Mouse (Mus musculus) adrenal gland, adult (tissue): Measurements from ENCODE around the gene Rpl37a.

Source experiments
- DNase-seq, 2 experiments: peaks; one replicate each; pipeline ENCODE4 v3.0.0; 2022 to 2023; ENCODE audit warnings: low spot score in 1 of 2; ENCODE audit not compliant: inconsistent age in 2 of 2

The Rpl37a gene

DNA sequence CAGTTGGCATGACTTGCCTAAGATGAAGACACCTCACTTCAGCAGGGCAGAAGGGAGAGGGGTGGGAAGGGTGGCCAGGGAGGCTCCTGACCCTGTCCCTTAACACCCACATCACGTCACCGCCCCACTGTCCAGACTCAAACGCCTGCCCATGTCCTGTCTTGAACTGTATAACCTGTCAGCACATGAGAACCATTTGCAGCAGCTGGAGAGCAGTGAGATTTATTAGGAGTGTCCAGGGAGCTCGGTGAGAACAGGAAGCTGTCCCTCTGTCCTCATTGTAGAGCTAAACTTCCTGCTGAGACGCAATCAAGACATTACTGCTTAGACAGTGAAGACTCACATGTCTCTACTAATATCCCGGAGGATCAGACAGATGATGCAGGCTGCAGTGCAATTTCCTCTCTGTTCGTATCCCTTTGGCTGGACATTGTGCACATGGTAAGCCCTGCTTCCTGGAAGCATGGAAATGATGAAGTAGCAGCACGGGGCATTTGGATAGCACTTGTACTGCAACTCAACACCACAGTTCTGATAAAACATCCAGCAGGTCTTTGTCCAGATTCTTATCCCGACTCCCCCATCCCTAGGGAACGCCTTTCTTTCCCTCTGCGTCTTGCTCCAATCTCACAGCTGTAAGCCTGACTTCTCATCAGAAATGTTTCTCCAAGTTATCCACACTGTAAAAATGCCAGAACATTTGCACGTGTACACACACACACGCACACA, 25.5 kb downstream of the Rpl37a start:
- no peak for DNase-seq

DNA sequence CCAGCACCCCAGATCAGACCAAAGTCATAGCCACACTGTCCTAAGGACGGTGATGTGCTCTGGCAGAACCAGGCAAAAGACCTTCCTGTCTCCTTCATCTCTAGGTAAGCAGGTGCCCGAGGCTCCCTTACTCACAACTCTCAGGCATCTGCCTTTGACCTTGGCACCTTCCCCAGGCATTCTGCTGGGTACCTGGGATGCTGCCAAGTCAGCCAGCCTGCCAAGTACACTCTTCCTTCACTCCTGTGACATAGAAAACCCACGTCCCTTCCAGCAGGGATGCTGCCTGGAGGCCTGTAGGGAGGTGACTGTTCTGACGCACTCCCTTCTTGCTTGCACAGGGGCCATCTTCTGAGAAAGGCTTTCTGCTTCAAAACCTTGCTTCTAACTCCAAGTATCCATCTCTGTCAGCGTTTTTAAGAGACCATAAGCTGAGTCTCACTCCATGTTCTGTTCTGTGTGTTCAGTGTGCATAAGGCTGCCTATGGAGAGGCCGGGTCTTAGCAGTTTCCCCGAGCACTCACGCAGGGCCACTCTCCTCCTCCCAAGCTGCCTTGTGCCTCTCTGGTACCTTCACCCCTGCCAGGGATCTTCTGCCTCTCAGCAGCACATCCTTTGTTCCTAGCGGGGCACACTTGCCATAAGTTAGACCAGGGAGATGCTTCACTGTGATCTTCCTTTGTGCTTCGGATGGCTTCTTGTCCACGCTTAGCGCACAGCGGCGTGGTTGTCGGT, 28.0 kb downstream of the Rpl37a start:
- DNase-seq: peak; percentile 60 to 78

DNA sequence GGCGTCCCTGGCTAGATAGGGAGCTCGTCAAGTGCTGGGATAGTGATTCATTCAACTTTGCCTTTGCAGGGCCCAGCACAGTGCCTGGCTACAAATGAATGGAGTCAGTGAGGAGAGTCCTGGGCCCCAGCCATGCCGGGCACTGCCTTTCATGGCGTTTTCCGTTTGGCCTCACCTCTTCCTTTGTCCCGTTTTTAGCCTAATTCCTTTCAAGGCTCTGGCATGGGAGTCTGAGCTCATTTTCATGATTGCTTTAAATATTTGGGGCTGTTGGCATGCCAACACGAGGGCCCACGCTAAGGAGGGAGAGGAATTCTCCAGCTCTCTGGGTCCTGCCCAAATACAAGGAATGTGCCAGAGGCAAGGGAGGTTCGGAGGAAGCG, 28.6 kb downstream of the Rpl37a start:
- no peak for DNase-seq

DNA sequence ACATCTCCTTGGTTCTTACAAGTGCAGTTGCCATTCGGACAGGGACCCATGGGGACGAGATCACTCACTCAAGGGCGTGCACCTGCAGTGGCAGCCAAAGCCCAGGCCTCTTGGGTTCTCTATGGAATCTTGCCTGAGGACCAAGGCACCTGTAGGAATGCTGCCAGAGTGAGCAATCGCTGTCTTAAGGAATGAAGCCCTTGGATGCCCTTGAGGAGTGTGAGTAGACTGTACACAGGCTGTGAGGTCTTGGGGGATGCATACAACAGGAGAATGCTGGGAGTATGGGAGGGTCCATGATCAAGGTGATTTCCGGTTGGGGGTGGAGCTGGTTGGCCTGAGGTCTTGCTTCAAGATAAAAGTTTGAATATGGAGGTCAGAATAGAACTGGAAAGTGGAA, 30.3 kb downstream of the Rpl37a start:
- DNase-seq: no peak

DNA sequence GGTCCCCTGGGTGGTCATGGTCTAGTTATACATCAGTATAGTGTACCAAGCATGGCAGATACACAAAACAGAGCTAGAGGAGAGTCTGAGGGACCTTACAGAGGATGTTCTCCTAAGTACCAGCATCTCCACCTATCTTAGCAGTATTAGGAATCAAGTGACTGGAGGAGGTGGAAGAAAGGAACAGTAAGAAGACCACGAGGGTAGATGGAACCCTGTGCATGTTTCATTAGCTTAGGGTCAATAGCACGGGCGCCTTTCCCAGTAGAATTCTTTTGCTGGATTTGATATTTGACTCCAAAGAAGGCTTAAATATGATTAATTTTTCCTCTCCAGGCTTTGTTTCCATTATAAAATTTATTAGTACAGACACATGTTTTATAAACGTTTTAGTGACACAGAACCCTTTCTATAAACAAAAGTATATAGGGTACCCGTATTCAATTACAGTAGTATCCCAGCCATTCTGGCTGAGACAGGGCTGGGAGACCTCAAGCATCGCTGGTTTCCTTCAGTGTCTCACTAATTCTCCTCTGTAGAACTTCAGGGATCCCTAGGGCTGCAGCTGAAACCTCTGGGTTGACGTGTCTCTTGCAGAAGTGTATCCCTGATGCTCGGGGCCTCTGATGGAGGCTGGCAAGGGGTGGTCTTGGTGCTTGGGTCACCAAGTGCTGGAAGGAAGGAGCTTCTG, 33.9 kb downstream of the Rpl37a start:
- DNase-seq: no peak

DNA sequence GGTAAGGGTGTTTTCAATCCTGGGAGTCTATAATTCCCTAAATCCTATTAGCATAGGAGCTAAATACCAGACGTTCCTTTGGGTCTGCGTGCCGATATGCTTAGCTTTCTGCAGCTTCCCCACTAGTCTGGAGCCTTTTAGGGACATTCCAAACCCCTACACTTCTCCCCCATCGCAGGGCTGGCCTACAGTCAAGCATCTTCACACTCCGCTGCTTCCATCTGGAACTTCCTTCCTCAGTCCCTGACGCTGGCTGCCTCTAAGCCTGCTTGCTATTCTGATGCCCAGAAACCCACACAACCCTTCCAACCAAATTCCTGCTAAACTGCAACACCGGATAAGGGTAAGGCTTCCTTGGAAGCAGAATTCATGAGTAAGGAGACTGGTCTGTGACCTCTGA, 35.3 kb downstream of the Rpl37a start:
- DNase-seq: no peak

DNA sequence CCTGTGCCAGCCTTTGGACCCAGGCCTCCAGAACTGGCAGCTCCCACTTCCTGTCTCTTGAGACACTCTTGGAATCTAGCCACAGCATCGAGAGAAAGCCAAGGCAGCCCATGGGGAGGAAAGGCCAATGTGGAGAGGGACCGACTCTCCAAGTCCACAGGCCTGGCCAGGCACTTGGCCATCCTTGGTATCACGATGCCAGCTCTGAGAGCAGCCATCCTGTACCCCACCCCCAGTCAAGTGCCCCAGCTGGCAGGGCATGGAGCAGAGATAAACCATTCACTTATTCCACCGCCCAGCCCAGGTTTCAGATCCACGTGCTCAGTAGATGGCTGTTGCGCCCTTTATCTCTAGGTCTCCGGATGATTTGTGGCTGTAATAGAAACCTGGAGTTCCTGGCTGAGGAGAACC, 40.3 kb downstream of the Rpl37a start:
- peak; percentile 37 to 80 for DNase-seq

DNA sequence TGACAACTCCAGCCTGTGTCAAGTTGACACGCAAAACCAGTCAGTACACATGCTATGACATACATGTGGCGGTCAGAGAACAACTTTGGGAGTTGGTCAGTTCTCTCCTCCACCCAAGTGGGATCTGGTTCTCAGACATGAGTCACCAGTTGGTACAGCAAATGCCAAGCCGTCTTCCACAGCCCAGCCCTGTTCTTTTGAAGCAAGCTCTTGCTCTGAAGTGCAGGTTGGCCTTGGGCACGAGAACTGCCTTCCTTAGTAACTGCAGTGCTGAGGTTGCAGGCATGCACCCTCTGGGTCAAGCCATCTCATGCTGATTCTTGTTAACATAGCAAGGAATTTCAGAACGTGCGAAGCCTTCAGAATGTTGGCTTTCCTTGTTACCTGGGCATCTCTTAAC, 42.1 kb downstream of the Rpl37a start:
- DNase-seq: peak; percentile 45 to 65

DNA sequence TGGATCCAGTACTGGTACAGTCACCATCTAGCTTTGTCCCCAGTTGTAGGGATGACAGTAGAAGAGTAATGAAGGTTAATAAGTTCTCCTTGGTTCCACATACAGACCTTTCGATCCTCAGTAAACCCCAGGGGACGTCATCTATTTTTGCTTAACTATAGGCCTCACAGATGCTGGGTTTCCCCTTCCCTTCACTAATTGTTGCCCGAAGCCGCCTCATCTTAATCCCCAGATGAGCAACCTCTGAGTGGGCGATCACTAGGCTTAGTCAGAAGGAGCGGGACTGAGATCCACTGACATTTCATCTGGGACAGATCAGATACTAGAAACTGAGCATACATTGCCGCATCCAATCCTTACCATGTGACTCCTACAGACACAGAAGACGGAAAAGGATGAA, 44.1 kb downstream of the Rpl37a start:
- no peak for DNase-seq

DNA sequence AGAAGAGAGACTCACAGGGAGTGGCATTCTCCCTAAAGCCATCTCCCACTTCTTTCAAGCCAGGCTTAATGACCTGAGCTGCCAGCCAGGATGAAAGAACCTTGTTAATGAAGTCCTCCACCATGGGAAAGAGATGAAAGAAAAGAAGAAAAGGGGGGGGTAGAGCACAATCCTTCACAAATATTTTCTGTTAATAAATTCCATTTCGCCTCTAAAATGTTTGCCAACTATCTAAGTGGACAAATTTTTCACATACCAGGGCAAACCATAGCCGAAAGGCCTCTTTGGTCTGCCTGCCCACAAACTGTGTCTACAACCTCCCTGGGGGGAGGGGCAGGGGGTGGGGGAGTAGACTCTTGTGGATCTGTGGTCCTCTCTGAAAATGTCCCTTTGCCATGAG, 44.7 kb downstream of the Rpl37a start:
- DNase-seq: no peak

DNA sequence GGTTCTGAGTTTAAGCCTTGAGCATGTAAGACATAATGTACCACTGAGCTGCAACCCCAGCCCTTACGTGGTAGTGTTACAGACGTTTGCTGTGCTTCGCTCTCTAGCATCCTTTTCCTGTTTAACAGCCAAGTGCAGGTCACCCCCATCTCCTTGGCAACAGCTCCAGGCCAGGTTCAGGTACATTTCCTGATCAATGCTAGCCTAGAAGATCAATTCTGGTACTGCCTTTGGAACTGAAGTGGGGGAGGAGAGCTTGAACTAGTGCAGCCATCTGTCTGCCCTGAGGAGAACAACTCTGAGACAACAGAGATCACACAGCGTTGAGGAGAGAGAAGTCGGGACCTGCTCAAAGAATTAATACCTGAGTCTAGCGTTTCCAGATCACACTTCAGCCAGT, 48.7 kb downstream of the Rpl37a start:
- no peak for DNase-seq
